Mouse (Mus musculus): ENCODE measurements around the gene Zdhhc13. TPM values are rescaled to one million over a fixed set of nuclear protein-coding genes. Genes with fewer than 3 reads are reported as not detected.

The Zdhhc13 gene
- total RNA-seq, 2 experiments from 2014 or later = 25.6 TPM

DNA sequence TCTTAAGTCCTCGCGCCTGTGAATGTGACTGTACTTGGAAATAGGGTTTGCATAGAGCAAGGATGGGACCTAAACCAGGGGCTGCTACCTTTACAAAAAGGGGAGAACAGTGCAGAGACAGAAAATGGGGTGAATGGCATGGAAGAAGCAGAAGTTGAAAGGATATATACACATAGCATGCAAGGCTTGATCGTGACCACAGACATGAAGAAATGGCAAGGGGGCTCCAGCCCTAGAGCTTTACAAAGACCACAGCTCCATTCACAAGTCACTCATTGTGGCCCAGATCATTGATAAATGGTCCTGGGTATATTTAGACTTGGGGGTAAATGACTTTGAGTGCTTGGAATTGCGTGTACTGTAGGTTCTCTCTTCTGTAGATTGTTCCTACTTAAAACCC lies 6.4 kb upstream of the Zdhhc13 start:
- DNase-seq (ENCODE audit: extremely low spot score in 1 of 2, low spot score in 1 of 2) = no peak

DNA sequence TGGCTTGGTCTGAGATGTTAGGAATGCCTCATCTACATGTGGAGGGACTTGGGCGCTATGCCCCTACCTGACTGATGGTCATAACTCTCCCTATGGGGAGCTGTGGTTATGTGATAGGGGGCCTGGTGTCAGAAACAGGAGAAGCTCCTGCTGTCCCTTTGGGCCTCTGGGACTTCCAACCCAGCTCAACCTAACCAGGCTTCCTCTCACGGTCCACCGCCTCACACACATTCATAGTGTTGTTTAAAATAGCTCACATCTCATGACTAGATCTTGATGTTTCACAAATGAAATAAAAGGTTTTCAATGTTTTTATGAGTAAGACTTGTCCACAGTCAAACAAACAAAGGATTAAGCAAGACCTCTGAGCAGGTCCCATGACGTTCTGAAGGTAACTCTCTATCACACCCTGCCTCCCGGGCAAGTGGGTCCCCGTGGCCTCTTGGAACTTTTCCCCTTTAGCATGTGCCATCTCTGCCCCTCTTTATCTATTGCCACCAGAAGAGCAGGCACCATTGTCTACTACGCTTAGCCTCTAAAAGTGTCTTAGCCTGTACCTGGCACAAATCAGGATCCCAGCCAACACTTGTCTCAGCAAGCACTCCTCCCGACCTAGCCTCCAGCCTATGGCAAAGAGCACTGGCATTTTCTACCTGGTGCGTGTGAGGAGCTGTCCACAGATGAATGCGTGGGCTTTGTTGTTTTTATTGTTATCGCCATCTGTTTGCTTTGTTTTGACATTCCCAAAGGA lies 3.9 kb upstream of the Zdhhc13 start:
- no peak for DNase-seq (ENCODE audit: extremely low spot score in 1 of 2, low spot score in 1 of 2)

DNA sequence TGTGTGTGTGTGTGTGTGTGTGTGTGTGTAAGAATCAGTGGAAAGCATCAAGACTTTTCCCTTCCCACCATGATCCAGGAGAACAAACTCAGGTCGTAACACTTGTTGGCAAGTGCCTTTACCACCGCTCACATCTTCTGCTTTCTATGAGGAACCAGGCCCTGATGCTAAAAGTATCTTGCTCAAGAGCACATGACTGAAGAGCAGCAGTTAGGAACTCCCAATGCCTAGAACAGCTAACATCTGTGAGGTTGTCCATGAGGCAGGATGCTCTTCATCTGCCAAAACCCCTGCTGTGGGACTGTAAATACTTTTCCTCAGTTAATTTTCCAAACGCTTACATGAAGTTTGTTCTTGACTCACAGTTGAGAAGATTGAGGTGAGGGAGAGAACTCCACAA lies 455 bp upstream of the Zdhhc13 start:
- DNase-seq (ENCODE audit: extremely low spot score in 1 of 2, low spot score in 1 of 2) = no peak

GRCm38 (mm10) chr7:48790117-48790516 lies 1.3 kb downstream of the Zdhhc13 start:
- DNase-seq (ENCODE audit: extremely low spot score in 1 of 2, low spot score in 1 of 2) = no peak

GRCm38 (mm10) chr7:48791412-48791811 lies 2.6 kb downstream of the Zdhhc13 start:
- no peak for DNase-seq (ENCODE audit: extremely low spot score in 1 of 2, low spot score in 1 of 2)

DNA sequence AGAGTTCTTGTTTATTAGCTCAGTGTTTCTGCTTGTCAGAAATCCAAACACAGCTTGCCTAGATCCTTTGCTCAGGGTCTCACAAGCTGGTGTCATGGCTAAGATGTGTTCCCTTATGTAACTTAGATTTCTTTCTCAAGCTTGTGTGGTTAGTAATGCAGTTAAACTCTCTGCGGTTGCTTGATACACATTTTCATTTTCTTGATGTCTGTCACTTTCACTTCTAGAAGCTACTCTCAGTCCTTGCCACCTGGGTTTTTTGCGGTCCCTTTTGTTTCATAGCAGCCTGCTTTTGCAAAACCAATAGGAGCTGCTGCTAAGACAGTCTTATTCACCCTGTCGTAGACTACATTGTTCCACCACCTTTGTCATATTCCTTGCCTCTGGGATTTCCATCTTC lies 6.3 kb downstream of the Zdhhc13 start:
- no peak for DNase-seq (ENCODE audit: extremely low spot score in 1 of 2, low spot score in 1 of 2)

- DNase-seq (ENCODE audit: extremely low spot score in 1 of 2, low spot score in 1 of 2) = no peak
These were observed 14.6 kb downstream of the Zdhhc13 start for GRCm38 (mm10) chr7:48803381-48803780.

- DNase-seq (ENCODE audit: extremely low spot score in 1 of 2, low spot score in 1 of 2) = no peak
These were observed 17.8 kb downstream of the Zdhhc13 start for GRCm38 (mm10) chr7:48806587-48806986.

GRCm38 (mm10) chr7:48810652-48811051 lies 21.8 kb downstream of the Zdhhc13 start:
- no peak for DNase-seq (ENCODE audit: extremely low spot score in 1 of 2, low spot score in 1 of 2)

GRCm38 (mm10) chr7:48812358-48812757 lies 23.6 kb downstream of the Zdhhc13 start:
- no peak for DNase-seq (ENCODE audit: extremely low spot score in 1 of 2, low spot score in 1 of 2)

DNA sequence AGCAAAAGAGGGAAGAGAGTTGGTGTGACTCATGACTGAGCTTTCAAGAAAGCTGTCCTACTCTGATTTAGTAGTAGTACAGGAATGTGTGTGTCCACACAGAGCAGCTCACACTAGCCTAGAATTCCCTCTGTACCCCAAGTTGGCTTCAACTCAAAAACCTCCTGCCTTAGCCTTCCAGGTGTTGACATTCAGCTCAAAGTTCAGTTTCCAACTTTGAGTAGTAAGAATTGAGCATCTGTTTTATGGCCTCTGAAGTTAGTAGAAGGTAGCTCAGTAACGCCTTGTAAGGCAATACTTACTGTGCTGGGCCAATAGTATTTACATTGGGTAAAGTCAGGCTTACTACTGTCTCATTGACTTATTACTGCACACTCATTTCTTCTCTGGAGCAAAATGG lies 24.8 kb downstream of the Zdhhc13 start:
- no peak for DNase-seq (ENCODE audit: extremely low spot score in 1 of 2, low spot score in 1 of 2)

GRCm38 (mm10) chr7:48821654-48822053 lies 32.9 kb downstream of the Zdhhc13 start:
- DNase-seq (ENCODE audit: extremely low spot score in 1 of 2, low spot score in 1 of 2) = no peak

DNA sequence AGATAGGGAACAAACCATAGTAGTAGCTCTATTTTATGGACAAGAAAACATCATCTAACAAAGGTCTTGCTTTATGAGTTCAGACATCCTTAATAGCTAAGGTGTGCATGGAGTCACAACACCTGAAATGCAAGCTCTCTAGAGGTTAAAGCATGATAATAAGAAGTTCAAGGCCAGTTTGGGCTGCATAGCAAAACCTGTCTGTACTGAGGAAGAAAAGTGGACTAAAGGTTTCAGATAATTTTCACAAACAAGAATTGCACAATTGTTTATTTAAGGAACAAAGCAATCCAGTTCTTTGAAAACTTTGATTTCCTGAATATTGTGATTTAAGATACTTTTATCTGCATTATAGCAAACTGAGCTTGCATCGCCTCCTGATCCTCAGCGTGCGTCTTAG lies 34.8 kb downstream of the Zdhhc13 start:
- DNase-seq (ENCODE audit: extremely low spot score in 1 of 2, low spot score in 1 of 2) = no peak

GRCm38 (mm10) chr7:48824671-48825070 lies 35.9 kb downstream of the Zdhhc13 start:
- DNase-seq (ENCODE audit: extremely low spot score in 1 of 2, low spot score in 1 of 2) = no peak

GRCm38 (mm10) chr7:48825170-48825569 lies 36.4 kb downstream of the Zdhhc13 start:
- no peak for DNase-seq (ENCODE audit: extremely low spot score in 1 of 2, low spot score in 1 of 2)

DNA sequence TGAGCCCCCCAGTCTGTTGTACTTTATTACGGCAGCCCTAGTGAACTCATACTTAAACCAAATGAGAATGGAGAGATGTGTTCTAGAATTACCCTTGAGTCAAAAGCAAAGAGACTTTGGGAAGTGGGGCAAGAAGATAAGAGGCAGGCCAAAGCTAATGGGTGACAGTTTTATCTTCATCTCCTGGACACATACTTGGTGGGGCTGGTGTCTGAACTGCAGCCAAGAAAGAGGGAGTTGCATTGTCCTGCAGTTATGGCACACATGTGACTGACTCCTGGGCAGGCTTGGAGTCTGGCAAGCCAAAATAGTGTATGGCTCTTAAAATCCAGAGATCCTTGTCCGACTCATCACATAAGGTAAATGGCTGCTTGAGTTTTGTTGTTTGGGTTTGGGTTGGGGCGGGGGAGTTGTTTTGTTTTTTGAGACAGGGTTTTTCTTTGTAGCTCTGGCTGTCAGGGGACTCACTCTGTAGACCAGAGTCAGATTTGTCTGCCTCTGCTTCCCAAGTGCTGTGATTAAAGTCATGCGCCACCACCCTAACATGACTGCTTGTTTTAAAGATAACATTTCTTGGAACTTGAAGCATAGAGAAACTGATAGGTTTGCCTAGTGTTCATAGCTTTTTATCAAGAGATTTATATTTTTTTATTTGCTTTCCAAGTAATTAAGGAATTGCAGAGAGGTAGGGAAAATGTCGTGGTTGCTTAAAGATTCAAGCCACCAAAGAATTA lies 40.5 kb downstream of the Zdhhc13 start:
- DNase-seq (ENCODE audit: extremely low spot score in 1 of 2, low spot score in 1 of 2) = no peak

DNA sequence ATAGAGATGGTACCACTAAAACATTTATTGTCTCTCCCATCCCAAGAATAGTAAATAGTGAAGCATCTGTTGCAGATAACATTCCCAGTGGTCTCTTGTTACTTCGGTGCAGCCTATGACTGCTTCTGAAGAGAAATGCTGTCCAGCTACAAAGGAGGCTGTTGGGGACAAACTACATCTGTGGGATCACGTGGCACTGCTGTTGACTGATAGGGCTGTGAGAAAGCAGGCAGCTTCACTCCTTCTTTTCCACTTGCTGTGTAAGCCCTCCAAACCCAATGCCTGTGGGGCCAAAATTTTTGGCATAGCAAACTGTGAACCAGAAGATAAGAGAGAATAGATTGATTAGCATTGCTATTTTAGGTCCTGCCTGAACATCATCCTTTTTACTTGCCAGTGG lies 41.6 kb downstream of the Zdhhc13 start:
- no peak for DNase-seq (ENCODE audit: extremely low spot score in 1 of 2, low spot score in 1 of 2)

DNA sequence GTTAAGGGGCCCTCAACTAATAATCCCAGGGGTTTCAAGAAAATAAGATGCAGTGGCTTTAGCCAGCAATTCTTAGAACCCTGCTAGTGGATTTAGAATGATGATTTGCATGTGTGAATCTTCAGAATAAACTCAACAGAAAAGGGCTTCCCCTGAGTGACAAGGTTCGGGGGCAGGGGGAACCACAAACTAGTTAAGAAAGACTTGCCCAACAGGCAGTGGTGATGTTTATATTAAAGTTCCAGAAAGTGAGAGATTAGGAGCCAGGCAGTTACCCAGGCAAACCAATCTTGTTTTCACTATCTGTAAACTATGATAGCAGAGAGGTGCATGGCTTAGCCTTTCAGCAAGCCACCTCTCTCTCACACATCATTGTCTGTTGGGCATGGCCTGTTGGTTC lies 43.9 kb downstream of the Zdhhc13 start:
- no peak for DNase-seq (ENCODE audit: extremely low spot score in 1 of 2, low spot score in 1 of 2)

DNA sequence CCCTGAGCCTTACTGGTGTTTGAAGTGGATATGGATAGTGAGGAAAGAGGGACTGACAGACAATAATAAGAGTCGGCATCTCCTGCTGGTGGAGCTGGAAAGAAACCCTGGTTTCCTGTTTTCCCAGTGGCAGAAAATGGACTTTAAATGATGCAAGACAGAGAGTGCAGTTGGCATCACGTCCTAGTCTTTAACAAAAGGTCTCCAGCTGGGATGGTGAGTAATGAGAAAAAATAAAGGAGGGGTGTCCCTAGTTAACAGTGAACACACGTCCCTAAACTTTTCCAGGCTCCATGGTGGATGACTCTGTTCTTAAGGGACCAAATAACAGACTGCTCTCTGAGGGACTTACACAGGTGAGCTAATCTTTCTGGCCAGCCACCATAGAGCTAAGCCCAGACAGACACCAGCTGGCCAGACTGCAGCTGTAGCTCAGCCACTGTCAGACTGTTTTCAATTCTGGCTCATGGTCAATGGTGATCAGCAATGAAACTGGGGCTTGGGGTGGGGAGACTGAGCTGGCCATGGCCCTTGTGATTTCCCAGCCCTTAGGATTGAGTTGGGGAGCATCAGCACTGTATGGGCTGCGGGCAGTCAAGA lies 45.7 kb downstream of the Zdhhc13 start:
- DNase-seq (ENCODE audit: extremely low spot score in 1 of 2, low spot score in 1 of 2) = no peak

GRCm38 (mm10) chr7:48834989-48835626 lies 46.3 kb downstream of the Zdhhc13 start:
- no peak for DNase-seq (ENCODE audit: extremely low spot score in 1 of 2, low spot score in 1 of 2)

- DNase-seq (ENCODE audit: extremely low spot score in 1 of 2, low spot score in 1 of 2) = no peak
These were observed 48.1 kb downstream of the Zdhhc13 start for GRCm38 (mm10) chr7:48836949-48837348.
